Mouse (Mus musculus) ES-Bruce4 (cell line): ENCODE data around the gene Lsm5.

ENCODE experiments used
- CTCF ChIP-seq: IDR thresholded peaks from one replicate; pipeline ENCODE4 v1.8.1; 2011; ENCODE audit warnings: low read depth, low read length
- EP300 ChIP-seq: IDR thresholded peaks from 2 replicates; pipeline ENCODE4 v1.6.1; 2011; ENCODE audit warnings: low read depth, low read length; ENCODE audit not compliant: insufficient read depth
- POLR2A ChIP-seq: IDR thresholded peaks from one replicate; pipeline ENCODE4 v1.8.1; 2011; ENCODE audit warnings: low read length; ENCODE audit not compliant: insufficient read depth

- TF ChIP-seq CTCF = no peak
- no peak for TF ChIP-seq POLR2A
- no peak for TF ChIP-seq EP300
Observed at GRCm38 (mm10) chr6:56714186-56714573, 9.7 kb upstream of the Lsm5 start.
